Mouse (Mus musculus) intestine, postnatal 0 days (tissue): ENCODE data around the gene Gpr84. TPM values are rescaled to one million over a fixed set of nuclear protein-coding genes. Genes with fewer than 3 reads are reported as not detected.

Experiments used
- ATAC-seq: fragments of 200-750 bp; cut with Nextera tagmentation; 2 replicates; pipeline ENCODE4 v1.8.0; 2017; ENCODE audit warnings: mild to moderate bottlenecking, moderate TSS enrichment, moderate library complexity
- H3K27ac ChIP-seq: fragments of 300-500 bp; sonication (generic); 2 replicates; pipeline ENCODE4 v1.5.1; 2014; ENCODE audit warnings: mild to moderate bottlenecking, low read depth, low read length, moderate library complexity
- H3K27me3 ChIP-seq: fragments of 300-500 bp; sonication (generic); replicated peaks from 2 replicates; pipeline ENCODE4 v1.6.1; 2014; ENCODE audit warnings: low read length, mixed read lengths; ENCODE audit not compliant: control insufficient read depth, insufficient read depth
- H3K36me3 ChIP-seq: fragments of 300-500 bp; sonication (generic); 2 replicates; pipeline ENCODE4 v1.6.1; 2014; ENCODE audit warnings: mild to moderate bottlenecking, moderate library complexity; ENCODE audit not compliant: control insufficient read depth, insufficient read depth
- H3K4me1 ChIP-seq: fragments of 300-500 bp; sonication (generic); replicated peaks from 2 replicates; pipeline ENCODE4 v1.6.1; 2014; ENCODE audit warnings: antibody characterized with exemption, low read length, mixed read lengths; ENCODE audit not compliant: control insufficient read depth, insufficient read depth
- H3K4me2 ChIP-seq: fragments of 300-500 bp; sonication (generic); replicated peaks from 2 replicates; pipeline ENCODE4 v1.6.1; 2014; ENCODE audit warnings: low read depth, mild to moderate bottlenecking, moderate library complexity
- H3K4me3 ChIP-seq: fragments of 300-500 bp; sonication (generic); 2 replicates; pipeline ENCODE4 v1.5.1; 2014; ENCODE audit warnings: low read depth, low read length
- H3K9ac ChIP-seq: fragments of 300-500 bp; sonication (generic); 2 replicates; pipeline ENCODE4 v1.6.1; 2014; ENCODE audit warnings: mild to moderate bottlenecking, low read depth, low read length
- H3K9me3 ChIP-seq: fragments of 300-500 bp; sonication (generic); 2 replicates; pipeline ENCODE4 v1.6.1; 2016; ENCODE audit warnings: mixed run types; ENCODE audit not compliant: control insufficient read depth
- CTCF ChIP-seq: sonication (generic); IDR thresholded peaks from 2 replicates; pipeline ENCODE4 v1.5.1; 2016; ENCODE audit warnings: low read depth, mild to moderate bottlenecking, control low read depth, antibody characterized with exemption, moderate library complexity
- WGBS: fragments of 180-500 bp; shearing (Covaris S2); extraction: QIAGEN DNeasy Blood & Tissue Kit; methylation state at CpG from one replicate; pipeline ENCODE4 v1.1.7; 2014; 5-methylcytosine and 5-hydroxymethylcytosine counted together
- polyA plus RNA-seq: library from polyadenylated mRNA; unstranded; fragments of >200 nt; fragmentation: Nextera tagmentation; extraction: Ambion mirVana; gene quantifications from 2 replicates; pipeline ENCODE4 v1.2.1, GENCODE M21; 2015

Gene Gpr84
- polyA plus RNA-seq, 1 experiment from 2014 or later: not detected

GRCm38 (mm10) chr15:103304616-103304969, 5.8 kb downstream of the Gpr84 start:
- no peak for ATAC-seq
- Histone ChIP-seq H3K4me2 (peak overlapping the region; percentile 85), H3K36me3 (0 out of 2 replicates have a peak, but pooled peaks cover 6% of the 10 kb centered on the region), H3K9me3 (no peaks in the 10 kb centered on the region), H3K4me1 (peaks cover 16% of the 10 kb centered on the region), H3K4me3 (peak overlapping the region; percentile 58), H3K9ac (peak overlapping the region; percentile 58), H3K27ac (peak overlapping the region; percentile 96), H3K27me3 (0 out of 2 replicates have a peak, but pooled peaks cover 2% of the 10 kb centered on the region)
- under 1% methylated on average over 9 of the region's 9 CpGs for WGBS
- no peak for TF ChIP-seq CTCF

DNA sequence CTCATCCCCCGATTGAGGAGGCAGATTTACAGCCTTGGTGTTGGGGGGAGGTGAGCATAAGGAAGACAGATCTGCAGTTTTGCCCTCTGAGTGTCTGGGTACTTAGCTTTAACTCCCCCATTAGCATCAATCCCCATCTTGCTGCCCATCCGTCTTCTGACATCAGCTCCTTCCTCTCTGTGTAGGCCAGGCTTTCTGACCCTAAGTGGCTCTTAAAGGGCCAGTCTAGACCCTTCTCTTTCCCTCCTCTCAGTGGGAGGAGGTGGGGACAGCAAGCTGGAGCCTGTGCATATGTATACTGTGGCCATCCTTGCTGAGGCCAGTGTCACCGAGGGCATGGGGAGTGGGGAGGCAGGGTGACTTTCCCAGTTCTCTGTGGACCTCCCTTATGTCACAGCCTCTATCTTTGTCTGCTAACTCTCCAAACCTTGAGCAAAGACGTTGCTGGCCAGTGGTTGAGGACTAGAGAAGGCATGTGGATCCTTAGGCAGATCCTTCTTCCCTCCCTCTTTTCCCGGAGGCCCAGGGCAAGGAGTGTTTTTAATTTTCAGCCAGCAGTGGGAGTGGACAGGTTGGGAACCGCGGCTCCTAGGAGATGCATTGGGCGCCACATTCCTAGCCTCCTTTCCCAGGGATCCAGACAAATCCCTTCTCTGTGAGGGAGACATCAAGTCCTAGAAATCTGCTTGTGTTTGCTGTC, 6.3 kb downstream of the Gpr84 start:
- Histone ChIP-seq H3K9ac (peak overlapping the region; percentile 58), H3K4me3 (peak overlapping the region; percentile 58), H3K9me3 (no peaks in the 10 kb centered on the region), H3K36me3 (peaks cover 9% of the 10 kb centered on the region), H3K27ac (peak overlapping the region; percentile 96), H3K4me2 (peak overlapping the region; percentile 85), H3K27me3 (0 out of 2 replicates have a peak, but pooled peaks cover under 1% of the 10 kb centered on the region), H3K4me1 (peaks cover 16% of the 10 kb centered on the region)
- ATAC-seq: no peak
- 17% methylated on average over 8 of the region's 8 CpGs for WGBS
- TF ChIP-seq CTCF: no peak

GRCm38 (mm10) chr15:103302341-103303021, 7.9 kb downstream of the Gpr84 start:
- Histone ChIP-seq H3K9ac (no peak overlapping the region), H3K36me3 (peaks cover 24% of the 10 kb centered on the region), H3K27me3 (no peaks in the 10 kb centered on the region), H3K9me3 (no peaks in the 10 kb centered on the region), H3K4me3 (no peak overlapping the region), H3K4me2 (no peak overlapping the region), H3K27ac (no peak overlapping the region), H3K4me1 (peaks cover 16% of the 10 kb centered on the region)
- TF ChIP-seq CTCF: no peak
- 42% methylated on average over 6 of the region's 6 CpGs for WGBS
- no peak for ATAC-seq

DNA sequence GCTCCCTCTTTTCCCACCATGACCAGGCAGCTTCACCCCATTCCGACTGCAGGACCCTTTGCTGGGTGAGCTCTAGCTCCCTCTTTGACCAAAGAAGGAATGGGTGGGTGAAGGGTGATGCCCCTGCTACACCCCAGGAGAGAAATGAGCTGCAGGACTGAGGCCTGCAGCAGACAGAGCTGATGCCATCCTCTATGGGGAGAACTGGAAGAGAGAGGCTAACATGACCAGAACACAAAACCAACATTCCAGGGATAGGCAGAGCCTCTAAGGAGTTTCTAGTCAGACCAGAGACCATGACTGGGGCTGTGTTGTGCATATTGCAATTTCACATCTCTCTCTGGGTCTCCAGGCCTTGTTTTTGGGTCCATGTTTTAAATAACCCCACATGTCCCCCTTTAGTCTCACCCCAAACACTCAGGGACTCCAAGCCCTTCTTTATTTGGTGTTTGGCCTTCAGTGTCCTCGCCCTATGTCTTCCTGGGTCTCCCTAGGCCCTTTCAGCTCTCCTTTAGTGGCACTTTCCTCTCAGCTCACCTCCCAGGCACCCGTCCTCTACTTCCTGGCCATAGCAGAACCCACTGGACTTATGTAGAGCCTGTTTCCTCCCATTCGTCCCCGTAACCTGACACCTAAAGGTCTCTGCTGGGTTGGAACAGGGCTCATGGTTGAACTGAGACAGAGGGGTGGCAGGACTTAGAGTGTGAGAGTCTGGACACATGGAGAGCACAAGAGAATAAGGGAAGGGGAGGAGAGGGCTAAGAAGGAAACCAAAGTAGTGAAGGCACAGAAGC, 8.7 kb downstream of the Gpr84 start:
- TF ChIP-seq CTCF: 0 out of 2 replicates have a peak, but pooled peaks have one; percentile 1
- no peaks in the 10 kb centered on the region for H3K27me3 ChIP-seq
- no peak overlapping the region for H3K9ac ChIP-seq
- no peak for ATAC-seq
- H3K4me1 ChIP-seq: peaks cover 13% of the 10 kb centered on the region
- H3K4me3 ChIP-seq: no peak overlapping the region
- H3K36me3 ChIP-seq: peaks cover 31% of the 10 kb centered on the region
- WGBS: 50% methylated on average over 5 of the region's 5 CpGs
- no peak overlapping the region for H3K4me2 ChIP-seq
- no peaks in the 10 kb centered on the region for H3K9me3 ChIP-seq
- H3K27ac ChIP-seq: no peak overlapping the region

GRCm38 (mm10) chr15:103301046-103301445, 9.4 kb downstream of the Gpr84 start:
- Histone ChIP-seq H3K9me3 (no peaks in the 10 kb centered on the region), H3K27me3 (no peaks in the 10 kb centered on the region), H3K4me3 (no peak overlapping the region), H3K9ac (no peak overlapping the region), H3K4me2 (no peak overlapping the region), H3K27ac (no peak overlapping the region), H3K4me1 (peaks cover 9% of the 10 kb centered on the region), H3K36me3 (peaks cover 38% of the 10 kb centered on the region)
- TF ChIP-seq CTCF: no peak
- 53% methylated on average over 2 of the region's 2 CpGs for WGBS
- ATAC-seq: no peak

DNA sequence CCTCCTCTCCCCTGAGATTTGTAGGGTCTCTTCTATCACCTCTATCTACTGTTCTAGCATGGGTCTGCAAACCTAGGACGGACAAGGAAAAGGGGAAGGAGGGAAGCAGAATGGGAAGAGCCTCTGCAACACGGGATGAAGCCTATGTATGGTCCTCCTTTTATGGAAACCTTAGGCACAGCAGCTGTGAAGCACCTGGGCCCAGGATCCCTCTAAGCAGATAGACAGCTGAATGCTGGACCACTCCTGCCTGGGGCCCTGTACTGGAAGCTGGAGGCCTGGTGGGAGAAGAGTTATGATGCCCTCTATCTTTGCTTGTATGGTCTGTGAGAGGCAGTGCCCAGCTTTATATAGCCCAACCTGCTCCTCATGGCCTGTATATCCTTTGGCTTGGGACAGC, 9.9 kb downstream of the Gpr84 start:
- no peak overlapping the region for H3K9ac ChIP-seq
- H3K9me3 ChIP-seq: no peaks in the 10 kb centered on the region
- H3K4me3 ChIP-seq: no peak overlapping the region
- 41% methylated on average over 2 of the region's 2 CpGs for WGBS
- 0 out of 2 replicates have a peak overlapping the region, but pooled peaks have one; percentile 1 for H3K27ac ChIP-seq
- peaks cover 42% of the 10 kb centered on the region for H3K36me3 ChIP-seq
- no peak for ATAC-seq
- no peak for TF ChIP-seq CTCF
- H3K4me1 ChIP-seq: peaks cover 7% of the 10 kb centered on the region
- no peaks in the 10 kb centered on the region for H3K27me3 ChIP-seq
- no peak overlapping the region for H3K4me2 ChIP-seq
